In genomic region chr7:113513963-113514649, GRCm38 (mm10) we compare ENCODE assay signal across 7 mouse cellular contexts. TPM values are rescaled to one million over a fixed set of nuclear protein-coding genes. Genes with fewer than 3 reads are reported as not detected.
DNase-seq lines count a peak whose midpoint lies in the region; ATAC-seq and TF ChIP-seq lines count a peak whose summit lies in the region.

No protein-coding gene starts in this region.

- no peaks in the 10 kb centered on the region; the same call in 1 of the 2 replicates for H3K27me3 ChIP-seq in forebrain, embryonic 15.5 days
- no peaks in the 10 kb centered on the region for H3K27me3 ChIP-seq in limb, embryonic 14.5 days (ENCODE audit: control insufficient read depth, insufficient read depth, low read length)
- no peaks in the 10 kb centered on the region for H3K27me3 ChIP-seq in neural tube, embryonic 12.5 days (replicated peaks)

- no peak for TF ChIP-seq CTCF in bone marrow macrophage, adult 2 months (IDR thresholded peaks at IDR 0.05; ENCODE audit: low read depth, low read length)

- peak overlapping the region; percentile 54 for H3K27ac ChIP-seq in bone marrow macrophage, adult 2 months (ENCODE audit: insufficient read depth, low read depth, low read length)
- H3K27ac ChIP-seq in forebrain, embryonic 15.5 days (replicated peaks), result peak overlapping the region; percentile 91
- H3K27ac ChIP-seq in limb, embryonic 14.5 days (replicated peaks; ENCODE audit: low read depth, low read length), result peak overlapping the region; percentile 85
- peak overlapping the region; percentile 92 for H3K27ac ChIP-seq in neural tube, embryonic 12.5 days

- H3K4me2 ChIP-seq in forebrain, embryonic 15.5 days (replicated peaks), result peak overlapping the region; percentile 55
- peak overlapping the region; percentile 68 for H3K4me2 ChIP-seq in limb, embryonic 14.5 days (replicated peaks; ENCODE audit: low read depth, low read length, severe bottlenecking)
- peak overlapping the region; percentile 89 for H3K4me2 ChIP-seq in neural tube, embryonic 12.5 days (replicated peaks)

- DNase-seq in right cerebral cortex, adult 18-20 months, result peak; percentile 20
- DNase-seq in right cerebral cortex, postnatal 4 days, result no peak
- no peak for DNase-seq in limb, embryonic 14.5 days (ENCODE audit: low spot score)
- no peak for DNase-seq in testis, postnatal 10 days (ENCODE audit: low spot score)

- TF ChIP-seq POLR2A in bone marrow macrophage, adult 2 months (IDR thresholded peaks at IDR 0.05; ENCODE audit: borderline replicate concordance, low read depth, low read length), result no peak
- no peak for TF ChIP-seq POLR2A in limb, embryonic 14.5 days (IDR thresholded peaks at IDR 0.05; ENCODE audit: borderline replicate concordance, extremely low read depth, insufficient read depth, insufficient read length)

- H3K9ac ChIP-seq in forebrain, embryonic 15.5 days (replicated peaks), result peak overlapping the region; percentile 91
- H3K9ac ChIP-seq in limb, embryonic 14.5 days (ENCODE audit: low read depth, low read length, severe bottlenecking), result peak overlapping the region; percentile 91
- peak overlapping the region; percentile 97 for H3K9ac ChIP-seq in neural tube, embryonic 12.5 days

- H3K4me1 ChIP-seq in bone marrow macrophage, adult 2 months (ENCODE audit: control insufficient read depth, insufficient read depth, low read length), result peaks cover 23% of the 10 kb centered on the region
- H3K4me1 ChIP-seq in forebrain, embryonic 15.5 days, result peaks cover 27% of the 10 kb centered on the region
- peaks cover 10% of the 10 kb centered on the region for H3K4me1 ChIP-seq in limb, embryonic 14.5 days (ENCODE audit: control insufficient read depth, insufficient read depth, low read length)
- peaks cover 14% of the 10 kb centered on the region; the same call in 1 of the 2 replicates for H3K4me1 ChIP-seq in neural tube, embryonic 12.5 days

- H3K36me3 ChIP-seq in forebrain, embryonic 15.5 days, result no peaks in the 10 kb centered on the region
- no peaks in the 10 kb centered on the region for H3K36me3 ChIP-seq in limb, embryonic 14.5 days (ENCODE audit: control insufficient read depth, insufficient read depth, low read length)
- no peaks in the 10 kb centered on the region for H3K36me3 ChIP-seq in neural tube, embryonic 12.5 days

- ATAC-seq in forebrain, embryonic 15.5 days (replicated peaks), result peak; percentile 81
- ATAC-seq in limb, embryonic 14.5 days (ENCODE audit: low FRiP score, low read depth), result peak; percentile 70
- peak; percentile 78 for ATAC-seq in neural tube, embryonic 12.5 days (ENCODE audit: low FRiP score, low read depth)

- H3K9me3 ChIP-seq in forebrain, embryonic 15.5 days, result no peaks in the 10 kb centered on the region
- H3K9me3 ChIP-seq in limb, embryonic 14.5 days (ENCODE audit: control insufficient read depth, low read length), result no peaks in the 10 kb centered on the region
- H3K9me3 ChIP-seq in neural tube, embryonic 12.5 days, result no peaks in the 10 kb centered on the region

- H3K4me3 ChIP-seq in bone marrow macrophage, adult 2 months (ENCODE audit: insufficient read depth, low read length), result peak overlapping the region; percentile 77
- H3K4me3 ChIP-seq in forebrain, embryonic 15.5 days, result peak overlapping the region; percentile 62
- peak overlapping the region; percentile 96 for H3K4me3 ChIP-seq in limb, embryonic 14.5 days (replicated peaks; ENCODE audit: low read length)
- peak overlapping the region; percentile 98 for H3K4me3 ChIP-seq in neural tube, embryonic 12.5 days

- WGBS in forebrain, embryonic 15.5 days, result 1% methylated on average over 45 of the region's 45 CpGs
- WGBS in limb, embryonic 14.5 days, result under 1% methylated on average over 33 of the region's 45 CpGs
- under 1% methylated on average over 45 of the region's 45 CpGs for WGBS in neural tube, embryonic 12.5 days

RNA-seq across cellular contexts. Expression of gene Far1, which starts 0.5 kb away (rescaled TPM):
- 97.2 and 101 TPM in 2 replicates for polyA plus RNA-seq in bone marrow macrophage, adult 2 months (2012; ENCODE audit: insufficient read depth, insufficient read length, missing spikeins)
- polyA plus RNA-seq in forebrain, embryonic 15.5 days (2015; fragmentation: Nextera tagmentation; extraction: Ambion mirVana), result 65.7 and 69.5 TPM in 2 replicates
- polyA plus RNA-seq in limb, embryonic 14.5 days (2012; rRNA removed), result 58.6 and 61.9 TPM in 2 replicates
- 74.8 and 75.5 TPM in 2 replicates for polyA plus RNA-seq in limb, embryonic 14.5 days (2014; fragmentation: Nextera tagmentation; extraction: Ambion mirVana)
- 79.2 and 81.8 TPM in 2 replicates for polyA plus RNA-seq in neural tube, embryonic 12.5 days (2016; fragmentation: Nextera tagmentation; extraction: Ambion mirVana)
